ENCODE assay signal across 8 mouse cellular contexts in genomic region chr19:46762992-46763342, GRCm38 (mm10). TPM values are rescaled to one million over a fixed set of nuclear protein-coding genes. Genes with fewer than 3 reads are reported as not detected.
DNase-seq lines count a peak whose midpoint lies in the region; ATAC-seq lines count a peak whose summit lies in the region.

No protein-coding gene starts in this region.

- DNase-seq in heart, adult 8-10 months (ENCODE audit: low spot score) = no peak
- peak; percentile 16 for DNase-seq in CD4-positive helper T cell, adult 2 months (ENCODE audit: low read depth, low spot score)
- no peak for DNase-seq in embryonic facial prominence, embryonic 10.5 days (ENCODE audit: low spot score)
- DNase-seq in midbrain, embryonic 11.5 days (ENCODE audit: low spot score, missing footprints) = no peak
- DNase-seq in T-cell, adult 2 months (ENCODE audit: low spot score) = no peak
- DNase-seq in adrenal gland, adult 8-10 months = no peak

- H3K36me3 ChIP-seq in heart, embryonic 13.5 days = no peaks in the 10 kb centered on the region
- H3K36me3 ChIP-seq in embryonic facial prominence, embryonic 10.5 days (replicated peaks) = no peaks in the 10 kb centered on the region
- no peaks in the 10 kb centered on the region for H3K36me3 ChIP-seq in hindbrain, embryonic 15.5 days
- H3K36me3 ChIP-seq in midbrain, embryonic 11.5 days (ENCODE audit: control insufficient read depth, insufficient read depth, low read length) = no peaks in the 10 kb centered on the region

- WGBS in heart, embryonic 13.5 days = 2% methylated on average over 19 of the region's 19 CpGs
- under 1% methylated on average over 19 of the region's 19 CpGs for WGBS in embryonic facial prominence, embryonic 10.5 days
- WGBS in hindbrain, embryonic 15.5 days = under 1% methylated on average over 19 of the region's 19 CpGs
- WGBS in midbrain, embryonic 11.5 days = under 1% methylated on average over 19 of the region's 19 CpGs

- H3K4me2 ChIP-seq in heart, embryonic 13.5 days = peak overlapping the region; percentile 100
- H3K4me2 ChIP-seq in hindbrain, embryonic 15.5 days = peak overlapping the region; percentile 98
- H3K4me2 ChIP-seq in midbrain, embryonic 11.5 days = peak overlapping the region; percentile 70

- peaks cover 15% of the 10 kb centered on the region; the same call in 1 of the 2 replicates for H3K27me3 ChIP-seq in heart, embryonic 13.5 days (replicated peaks)
- H3K27me3 ChIP-seq in embryonic facial prominence, embryonic 10.5 days (replicated peaks; ENCODE audit: low read depth, poor library complexity, severe bottlenecking) = peaks cover 43% of the 10 kb centered on the region
- no peaks in the 10 kb centered on the region for H3K27me3 ChIP-seq in hindbrain, embryonic 15.5 days
- peaks cover 6% of the 10 kb centered on the region for H3K27me3 ChIP-seq in midbrain, embryonic 11.5 days (ENCODE audit: control insufficient read depth, insufficient read depth, low read length)

- no peak for ATAC-seq in heart, embryonic 13.5 days (ENCODE audit: extremely low read depth, insufficient number of reproducible peaks, low FRiP score, low TSS enrichment)
- no peak for ATAC-seq in hindbrain, embryonic 15.5 days (ENCODE audit: low FRiP score, low read depth)
- ATAC-seq in midbrain, embryonic 11.5 days (ENCODE audit: low FRiP score) = no peak

- H3K27ac ChIP-seq in heart, embryonic 13.5 days (replicated peaks) = no peak overlapping the region
- H3K27ac ChIP-seq in embryonic facial prominence, embryonic 10.5 days (replicated peaks) = no peak overlapping the region
- H3K27ac ChIP-seq in hindbrain, embryonic 15.5 days (replicated peaks) = no peak overlapping the region
- H3K27ac ChIP-seq in midbrain, embryonic 11.5 days (ENCODE audit: low read depth, low read length) = no peak overlapping the region

- H3K9me3 ChIP-seq in heart, embryonic 13.5 days = no peaks in the 10 kb centered on the region
- no peaks in the 10 kb centered on the region for H3K9me3 ChIP-seq in embryonic facial prominence, embryonic 10.5 days
- H3K9me3 ChIP-seq in hindbrain, embryonic 15.5 days = no peaks in the 10 kb centered on the region
- no peaks in the 10 kb centered on the region for H3K9me3 ChIP-seq in midbrain, embryonic 11.5 days (ENCODE audit: control insufficient read depth, low read length)

- H3K4me1 ChIP-seq in heart, embryonic 13.5 days = peaks cover 29% of the 10 kb centered on the region
- H3K4me1 ChIP-seq in embryonic facial prominence, embryonic 10.5 days = peaks cover 31% of the 10 kb centered on the region
- peaks cover 43% of the 10 kb centered on the region for H3K4me1 ChIP-seq in hindbrain, embryonic 15.5 days (replicated peaks)
- peaks cover 20% of the 10 kb centered on the region for H3K4me1 ChIP-seq in midbrain, embryonic 11.5 days (ENCODE audit: control insufficient read depth, insufficient read depth, low read length)

- H3K9ac ChIP-seq in heart, embryonic 13.5 days = peak overlapping the region; percentile 86
- peak overlapping the region; percentile 73 for H3K9ac ChIP-seq in hindbrain, embryonic 15.5 days
- H3K9ac ChIP-seq in midbrain, embryonic 11.5 days (ENCODE audit: low read length) = peak overlapping the region; percentile 77; the same call in 1 of the 2 replicates

- H3K4me3 ChIP-seq in heart, embryonic 13.5 days = peak overlapping the region; percentile 83
- peak overlapping the region; percentile 88 for H3K4me3 ChIP-seq in embryonic facial prominence, embryonic 10.5 days
- H3K4me3 ChIP-seq in hindbrain, embryonic 15.5 days = peak overlapping the region; percentile 86
- peak overlapping the region; percentile 77 for H3K4me3 ChIP-seq in midbrain, embryonic 11.5 days (ENCODE audit: low read depth, low read length)

RNA-seq across cellular contexts. Expression of gene Cnnm2, which starts 1.6 kb away (rescaled TPM):
- 2.4 and 2.5 TPM in 2 replicates for polyA plus RNA-seq in heart, embryonic 13.5 days (2015; fragmentation: Nextera tagmentation; extraction: Ambion mirVana)
- 1 to 10 TPM; 5.2 to 8.4 (median 6.0) TPM for total RNA-seq in heart, adult 8-10 months (2022)
- polyA plus RNA-seq in embryonic facial prominence, embryonic 10.5 days (2016; fragmentation: Nextera tagmentation; extraction: Ambion mirVana) = 2.3 and 3.0 TPM in 2 replicates
- polyA plus RNA-seq in hindbrain, embryonic 15.5 days (2015; fragmentation: Nextera tagmentation; extraction: Ambion mirVana) = 8.6 and 9.4 TPM in 2 replicates
- polyA plus RNA-seq in midbrain, embryonic 11.5 days (2014; fragmentation: Nextera tagmentation; extraction: Ambion mirVana) = 4.5 and 4.9 TPM in 2 replicates
- 10 to 100 TPM; 27.6 to 45.6 (median 37.6) TPM for total RNA-seq in adrenal gland, adult 8-10 months (2022)

RNA-seq across cellular contexts. Expression of gene As3mt, which starts 55.7 kb away (rescaled TPM):
- 49.1 and 52.8 TPM in 2 replicates for polyA plus RNA-seq in heart, embryonic 13.5 days (2015; fragmentation: Nextera tagmentation; extraction: Ambion mirVana)
- total RNA-seq in heart, adult 8-10 months (2022) = 100 to 1,000 TPM in 2 of 4 experiments, 10 to 100 TPM in 2; 91.3 to 104 (median 98.7) TPM
- polyA plus RNA-seq in embryonic facial prominence, embryonic 10.5 days (2016; fragmentation: Nextera tagmentation; extraction: Ambion mirVana) = 31.8 and 32.6 TPM in 2 replicates
- 37.6 and 39.6 TPM in 2 replicates for polyA plus RNA-seq in hindbrain, embryonic 15.5 days (2015; fragmentation: Nextera tagmentation; extraction: Ambion mirVana)
- 33.8 and 37.6 TPM in 2 replicates for polyA plus RNA-seq in midbrain, embryonic 11.5 days (2014; fragmentation: Nextera tagmentation; extraction: Ambion mirVana)
- total RNA-seq in adrenal gland, adult 8-10 months (2022) = 100 to 1,000 TPM; 111 to 133 (median 121) TPM
